Mouse (Mus musculus): ENCODE results near the gene Fgf2.

The Fgf2 gene

GRCm38 (mm10) chr3:37418341-37418740 is 70.2 kb downstream of the Fgf2 start:
- WGBS, result 65% methylated on average over 5 of the region's 5 CpGs

GRCm38 (mm10) chr3:37418961-37419457 is 70.9 kb downstream of the Fgf2 start:
- WGBS, result under 1% methylated on average over 30 of the region's 30 CpGs

- 1% methylated on average over 50 of the region's 50 CpGs for WGBS
Measured at GRCm38 (mm10) chr3:37419458-37419991, 71.4 kb downstream of the Fgf2 start, which contains the start of gene Spata5. Spata5 (plus strand) TSS chr3:37419896.

GRCm38 (mm10) chr3:37420072-37420471 is 71.9 kb downstream of the Fgf2 start, which contains the start of gene Nudt6:
Nudt6 (minus strand) TSS chr3:37420211.
- under 1% methylated on average over 50 of the region's 50 CpGs for WGBS

GRCm38 (mm10) chr3:37420641-37421040 is 72.5 kb downstream of the Fgf2 start:
- under 1% methylated on average over 24 of the region's 24 CpGs for WGBS

- 16% methylated on average over 3 of the region's 3 CpGs for WGBS
Measured at GRCm38 (mm10) chr3:37421179-37421578, 73.0 kb downstream of the Fgf2 start.

GRCm38 (mm10) chr3:37426069-37426468 is 77.9 kb downstream of the Fgf2 start:
- 97% methylated on average over 3 of the region's 3 CpGs for WGBS

GRCm38 (mm10) chr3:37439770-37440169 is 91.6 kb downstream of the Fgf2 start:
- 71% methylated on average over 1 of the region's 1 CpGs for WGBS

GRCm38 (mm10) chr3:37443409-37443808 is 95.3 kb downstream of the Fgf2 start:
- WGBS, result 57% methylated on average over 2 of the region's 2 CpGs

- 79% methylated on average over 1 of the region's 1 CpGs for WGBS
Measured at GRCm38 (mm10) chr3:37455992-37456391, 107.8 kb downstream of the Fgf2 start.

Measured in cerebral cortex, adult 2 months (tissue).